Mouse (Mus musculus): ENCODE results near the gene 1700024B05Rik. TPM values are rescaled to one million over a fixed set of nuclear protein-coding genes. Genes with fewer than 3 reads are reported as not detected.
"Not testable (repeated sequence)": the region's sequence is repeated elsewhere in the genome, so short reads cannot be mapped to it uniquely, and the experiment has no call there.

Gene 1700024B05Rik
- not detected in 2 replicates for polyA plus RNA-seq (2015; fragmentation: Nextera tagmentation; extraction: Ambion mirVana)

GRCm38 (mm10) chr14:41943695-41944094, at the start of gene 1700024B05Rik:
Gene 1700024B05Rik (plus strand): TSS chr14:41943995.
- H3K9ac ChIP-seq; H3K4me1 ChIP-seq; H3K9me3 ChIP-seq; H3K27me3 ChIP-seq; H3K36me3 ChIP-seq; H3K27ac ChIP-seq; ATAC-seq (ENCODE audit: insufficient number of reproducible peaks, low FRiP score, low TSS enrichment, low read depth); H3K4me2 ChIP-seq; H3K4me3 ChIP-seq: not testable (repeated sequence)
- WGBS, result 92% methylated on average over 2 of the region's 2 CpGs

- H3K4me2 ChIP-seq; H3K27me3 ChIP-seq; ATAC-seq (ENCODE audit: insufficient number of reproducible peaks, low FRiP score, low TSS enrichment, low read depth); H3K9ac ChIP-seq; H3K36me3 ChIP-seq; H3K4me1 ChIP-seq; H3K27ac ChIP-seq; H3K9me3 ChIP-seq; H3K4me3 ChIP-seq: not testable (repeated sequence)
- WGBS, result no CpG with 5 or more reads among the region's 2 CpGs
Observed at GRCm38 (mm10) chr14:41907190-41907589, 36.6 kb upstream of the 1700024B05Rik start, which contains the start of gene Gm7980. Gene Gm7980 (minus strand): TSS chr14:41907290.

GRCm38 (mm10) chr14:41924649-41925048, 19.1 kb upstream of the 1700024B05Rik start, which contains the start of gene 1700049E17Rik1:
Gene 1700049E17Rik1 (plus strand): TSS chr14:41924949.
- H3K4me3 ChIP-seq; H3K9me3 ChIP-seq; H3K36me3 ChIP-seq; ATAC-seq (ENCODE audit: insufficient number of reproducible peaks, low FRiP score, low TSS enrichment, low read depth); H3K9ac ChIP-seq; H3K27me3 ChIP-seq; H3K27ac ChIP-seq; H3K4me2 ChIP-seq; H3K4me1 ChIP-seq: not testable (repeated sequence)
- no CpG with 5 or more reads among the region's 1 CpGs for WGBS

DNA sequence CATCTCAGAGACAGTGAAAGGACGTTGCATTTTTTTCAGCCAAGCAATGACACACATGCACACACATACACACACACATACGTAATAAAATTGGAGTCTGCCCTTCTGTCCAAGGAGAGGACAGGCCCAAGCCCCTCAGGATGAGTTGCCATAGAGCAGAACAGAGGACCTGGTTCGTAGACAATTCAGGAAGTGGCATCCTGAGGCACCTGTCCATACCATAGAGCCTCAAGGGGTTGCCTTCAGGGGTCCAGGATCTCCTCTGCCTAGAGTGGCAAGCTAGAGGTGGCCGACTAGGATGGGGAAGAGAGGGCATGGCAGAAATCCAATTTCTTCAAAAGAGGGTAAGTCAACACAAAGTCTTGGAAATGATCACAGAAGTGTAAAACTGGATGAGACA, 20.3 kb downstream of the 1700024B05Rik start:
- H3K9me3 ChIP-seq; H3K4me2 ChIP-seq; H3K9ac ChIP-seq; ATAC-seq (ENCODE audit: insufficient number of reproducible peaks, low FRiP score, low TSS enrichment, low read depth); H3K27me3 ChIP-seq; H3K4me1 ChIP-seq; H3K4me3 ChIP-seq; H3K27ac ChIP-seq; H3K36me3 ChIP-seq: not testable (repeated sequence)
- WGBS, result 69% methylated on average over 4 of the region's 4 CpGs

GRCm38 (mm10) chr14:41967827-41968226, 24.0 kb downstream of the 1700024B05Rik start, which contains the start of gene Gm6401:
Gene Gm6401 (minus strand): TSS chr14:41967927.
- H3K27ac ChIP-seq; H3K4me2 ChIP-seq; H3K4me1 ChIP-seq; H3K36me3 ChIP-seq; H3K27me3 ChIP-seq; ATAC-seq (ENCODE audit: insufficient number of reproducible peaks, low FRiP score, low TSS enrichment, low read depth); H3K9me3 ChIP-seq; H3K4me3 ChIP-seq; H3K9ac ChIP-seq: not testable (repeated sequence)
- WGBS, result 77% methylated on average over 1 of the region's 1 CpGs

- WGBS, result 62% methylated on average over 3 of the region's 3 CpGs
- H3K27ac ChIP-seq; H3K4me1 ChIP-seq; H3K9me3 ChIP-seq; ATAC-seq (ENCODE audit: insufficient number of reproducible peaks, low FRiP score, low TSS enrichment, low read depth); H3K4me3 ChIP-seq; H3K36me3 ChIP-seq; H3K9ac ChIP-seq; H3K4me2 ChIP-seq; H3K27me3 ChIP-seq: not testable (repeated sequence)
Observed at GRCm38 (mm10) chr14:41968596-41968995, 24.8 kb downstream of the 1700024B05Rik start.

- not testable (repeated sequence) for H3K9ac ChIP-seq; H3K4me3 ChIP-seq; H3K9me3 ChIP-seq; H3K4me1 ChIP-seq; ATAC-seq (ENCODE audit: insufficient number of reproducible peaks, low FRiP score, low TSS enrichment, low read depth); H3K27ac ChIP-seq; H3K4me2 ChIP-seq; H3K27me3 ChIP-seq; H3K36me3 ChIP-seq
- 80% methylated on average over 1 of the region's 1 CpGs for WGBS
Observed at GRCm38 (mm10) chr14:41983225-41983624, 39.4 kb downstream of the 1700024B05Rik start, which contains the start of gene Gm3543. Gene Gm3543 (minus strand): TSS chr14:41983325.

Other genes with a start within 250 kb of the 1700024B05Rik start
- not detected in 2 replicates for gene Gm8068, start 242.1 kb upstream of the 1700024B05Rik start, polyA plus RNA-seq (2015; fragmentation: Nextera tagmentation; extraction: Ambion mirVana)
- not detected in 2 replicates for gene Gm7929, start 193.4 kb upstream of the 1700024B05Rik start, polyA plus RNA-seq (2015; fragmentation: Nextera tagmentation; extraction: Ambion mirVana)
- gene Gm47189, start 171.6 kb upstream of the 1700024B05Rik start, polyA plus RNA-seq (2015; fragmentation: Nextera tagmentation; extraction: Ambion mirVana), result not detected in 2 replicates
- gene Gm7980, start 36.7 kb upstream of the 1700024B05Rik start, polyA plus RNA-seq (2015; fragmentation: Nextera tagmentation; extraction: Ambion mirVana), result not detected in 2 replicates
- not detected in 2 replicates for gene 1700049E17Rik1, start 19.0 kb upstream of the 1700024B05Rik start, polyA plus RNA-seq (2015; fragmentation: Nextera tagmentation; extraction: Ambion mirVana)
- not detected in 2 replicates for gene Gm6401, start 23.9 kb downstream of the 1700024B05Rik start, polyA plus RNA-seq (2015; fragmentation: Nextera tagmentation; extraction: Ambion mirVana)
- not detected in 2 replicates for gene Gm3543, start 39.3 kb downstream of the 1700024B05Rik start, polyA plus RNA-seq (2015; fragmentation: Nextera tagmentation; extraction: Ambion mirVana)
- not detected in 2 replicates for gene Gm7951, start 173.4 kb downstream of the 1700024B05Rik start, polyA plus RNA-seq (2015; fragmentation: Nextera tagmentation; extraction: Ambion mirVana)
- gene Gm17027, start 218.6 kb downstream of the 1700024B05Rik start, polyA plus RNA-seq (2015; fragmentation: Nextera tagmentation; extraction: Ambion mirVana), result not detected in 2 replicates
- gene Gm3573, start 246.8 kb downstream of the 1700024B05Rik start, polyA plus RNA-seq (2015; fragmentation: Nextera tagmentation; extraction: Ambion mirVana), result not detected in 2 replicates

Measured in limb, embryonic 15.5 days (tissue).